Mouse (Mus musculus): ENCODE results near the gene Frmpd1.

GRCm38 (mm10) chr4:45267883-45268282 lies 83.2 kb downstream of the Frmpd1 start:
- TF ChIP-seq E2F4 (IDR thresholded peaks at IDR 0.05; ENCODE audit: borderline replicate concordance, low read depth, low read length) (no peak), EP300 (IDR thresholded peaks at IDR 0.05; ENCODE audit: low read depth in 1 of 2, low read length in 2 of 2) (peak; percentile 74 to 81), POLR2A (IDR thresholded peaks at IDR 0.05; ENCODE audit: control insufficient read depth in 1 of 2, insufficient read depth in 1 of 2, low read depth in 1 of 2, low read length in 2 of 2, poor library complexity in 1 of 2) (no peak), NRF1 (IDR thresholded peaks at IDR 0.05; ENCODE audit: insufficient read depth, low read depth, low read length, poor library complexity, severe bottlenecking) (no peak), JUND (IDR thresholded peaks at IDR 0.05; ENCODE audit: low read depth, low read length) (no peak), TCF12 (IDR thresholded peaks at IDR 0.05; ENCODE audit: low read depth, low read length) (peak; percentile 62), CTCF (IDR thresholded peaks at IDR 0.05 in 2 of 3, conservative IDR thresholded peaks at IDR 0.05 in 1 of 3; ENCODE audit: control insufficient read depth in 1 of 3, insufficient read depth in 1 of 3, low read depth in 2 of 3, low read length in 3 of 3, poor library complexity in 1 of 3, severe bottlenecking in 1 of 3) (no peak)

Data from MEL (cell line).